Mouse (Mus musculus) spleen, adult 2 months (tissue): Measurements from ENCODE around the gene Lgi4. TPM values are rescaled to one million over a fixed set of nuclear protein-coding genes. Genes with fewer than 3 reads are reported as not detected.

Source experiments
- DNase-seq, 2 experiments: peaks; one replicate each; pipeline versions ENCODE4 v3.0.0 to v3.0.0-alpha.2; 2012 to 2021; ENCODE audit warnings: low spot score in 2 of 2, low read depth in 1 of 2
- H3K27ac ChIP-seq: fragments of 200-500 bp; 2 replicates; pipeline ENCODE4 v1.5.1; 2012; ENCODE audit warnings: low read length, inconsistent platforms; ENCODE audit not compliant: insufficient read depth
- H3K27me3 ChIP-seq: fragments of 200-500 bp; 2 replicates; pipeline ENCODE4 v1.6.1; 2012; ENCODE audit warnings: mild to moderate bottlenecking, moderate library complexity, low read length, inconsistent platforms; ENCODE audit not compliant: control insufficient read depth, insufficient read depth
- H3K36me3 ChIP-seq: fragments of 200-500 bp; 2 replicates; pipeline ENCODE4 v1.6.1; 2012; ENCODE audit warnings: mild to moderate bottlenecking, low read length, inconsistent platforms; ENCODE audit not compliant: control insufficient read depth, insufficient read depth
- H3K4me1 ChIP-seq: fragments of 200-500 bp; 2 replicates; pipeline ENCODE4 v1.6.1; 2011; ENCODE audit warnings: inconsistent platforms; ENCODE audit not compliant: control insufficient read depth, insufficient read depth, insufficient read length
- H3K4me3 ChIP-seq: fragments of 200-500 bp; 2 replicates; pipeline ENCODE4 v1.5.1; 2011; ENCODE audit warnings: mild to moderate bottlenecking, inconsistent platforms; ENCODE audit not compliant: insufficient read depth, insufficient read length; ENCODE audit errors: extremely low read depth
- CTCF ChIP-seq: fragments of 200-500 bp; IDR thresholded peaks from 2 replicates; pipeline ENCODE4 v1.5.1; 2011; ENCODE audit warnings: mild to moderate bottlenecking, inconsistent platforms; ENCODE audit not compliant: insufficient read depth, insufficient read length, insufficient replicate concordance; ENCODE audit errors: extremely low read depth
- POLR2A ChIP-seq: fragments of 200-500 bp; IDR thresholded peaks from 2 replicates; pipeline ENCODE4 v1.6.1; 2011; ENCODE audit warnings: low read depth, low read length, inconsistent platforms
- WGBS: fragments of 180-500 bp; shearing (Covaris S2); methylation state at CpG from one replicate; pipeline ENCODE4 v1.1.7; 2018; 5-methylcytosine and 5-hydroxymethylcytosine counted together
- polyA plus RNA-seq: library from polyadenylated mRNA; depleted of rRNA; stranded (reverse); fragments of >200 nt; gene quantifications from 2 replicates; pipeline ENCODE4 v1.2.3, GENCODE M21; 2012

Gene Lgi4
- polyA plus RNA-seq, 1 experiment, result 0.92 TPM

DNA sequence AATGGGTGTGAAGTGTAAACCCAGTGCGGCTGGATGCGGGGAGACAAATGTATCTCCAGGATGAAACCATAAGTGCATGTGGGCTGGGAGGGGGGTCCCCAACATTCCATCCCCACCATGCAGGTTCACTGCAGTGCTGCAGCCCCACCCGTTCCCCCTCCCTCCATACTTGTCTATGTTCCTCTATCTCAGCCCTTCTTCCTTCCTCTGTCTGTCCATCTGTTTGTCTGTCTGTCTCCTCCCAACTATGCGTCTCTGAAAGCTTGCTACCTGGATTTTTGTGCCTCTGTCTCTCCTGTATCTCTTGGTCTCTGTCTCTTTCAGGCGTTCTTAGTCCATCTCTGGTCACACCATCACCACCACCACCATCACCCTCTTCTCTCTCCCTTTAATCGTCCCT lies 8.7 kb upstream of the Lgi4 start:
- Histone ChIP-seq H3K4me1 (peaks cover 4% of the 10 kb centered on the region; the same call in 1 of the 2 replicates), H3K27ac (no peak overlapping the region), H3K4me3 (no peak overlapping the region), H3K36me3 (no peaks in the 10 kb centered on the region), H3K27me3 (peaks cover 18% of the 10 kb centered on the region)
- TF ChIP-seq POLR2A (no peak), CTCF (no peak)
- WGBS, result 10% methylated on average over 6 of the region's 6 CpGs
- DNase-seq, result no peak

DNA sequence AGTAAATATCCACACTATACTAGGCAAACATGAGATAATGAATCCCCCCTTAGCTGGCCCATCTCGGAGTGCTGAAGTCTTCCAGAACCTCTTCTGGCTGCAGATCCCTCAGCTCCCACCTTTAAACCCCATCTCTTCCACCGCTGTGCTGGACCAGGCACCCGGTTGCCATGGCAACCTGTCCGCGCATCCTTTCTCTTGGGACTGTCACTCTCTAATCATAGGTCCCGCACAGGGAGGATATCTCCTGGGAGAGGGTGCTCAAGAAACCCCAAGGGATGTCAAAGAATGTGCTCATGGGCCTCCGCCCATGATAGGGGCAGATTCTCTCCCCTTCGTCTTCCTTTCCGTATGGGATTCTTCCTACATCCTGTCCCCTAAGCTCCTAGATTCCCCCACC lies 8.2 kb upstream of the Lgi4 start:
- peaks cover 4% of the 10 kb centered on the region; the same call in 1 of the 2 replicates for H3K4me1 ChIP-seq
- no peak for DNase-seq
- H3K36me3 ChIP-seq, result no peaks in the 10 kb centered on the region
- no peak overlapping the region for H3K27ac ChIP-seq
- H3K4me3 ChIP-seq, result no peak overlapping the region
- WGBS, result 9% methylated on average over 9 of the region's 9 CpGs
- TF ChIP-seq CTCF, result no peak
- no peak for TF ChIP-seq POLR2A
- H3K27me3 ChIP-seq, result peaks cover 18% of the 10 kb centered on the region

DNA sequence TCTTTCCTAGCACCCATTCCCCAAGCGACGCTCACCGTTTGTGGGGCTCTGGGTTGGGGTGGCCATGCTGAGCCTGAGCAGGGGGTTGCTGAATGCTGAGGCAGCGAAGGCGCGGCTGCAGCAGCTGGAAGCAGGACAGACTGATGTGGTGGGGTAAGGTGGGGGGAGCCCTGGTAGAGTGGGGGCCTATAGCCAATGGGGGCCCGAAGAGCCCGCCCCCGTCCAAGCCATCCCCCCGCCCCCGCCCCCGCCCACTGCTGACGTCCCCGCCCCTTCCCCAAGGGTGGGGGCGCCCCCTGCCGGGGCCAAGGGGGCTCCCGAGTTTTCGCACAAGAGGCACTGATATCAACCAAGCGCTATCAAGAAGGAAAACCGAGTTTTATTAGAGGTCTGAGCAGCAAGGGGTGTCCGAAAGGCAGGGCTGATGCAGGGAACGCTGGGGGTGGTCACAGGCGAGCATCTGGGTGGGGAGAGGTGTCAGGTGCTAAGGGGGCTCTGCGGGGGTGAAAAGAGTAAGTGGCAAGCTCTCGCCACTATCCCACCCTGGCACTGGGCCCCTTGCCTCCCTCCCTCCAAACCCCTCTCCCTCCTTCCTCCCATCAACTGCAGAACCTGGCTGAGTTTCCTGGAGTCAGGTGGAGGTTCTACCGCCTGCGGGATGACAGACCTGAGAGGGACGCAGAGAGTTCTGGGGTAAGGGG lies 7.7 kb upstream of the Lgi4 start, which contains the start of gene Fxyd7:
Gene Fxyd7, minus strand, starts transcription at position 147 of the 701 bp plus-strand sequence.
- no peak within 1 kb of the TSS for H3K4me3 ChIP-seq
- no peak for DNase-seq
- TF ChIP-seq POLR2A, result no peak
- no peak for TF ChIP-seq CTCF
- peaks cover 18% of the 10 kb centered on the region for H3K27me3 ChIP-seq
- H3K27ac ChIP-seq, result no peak within 1 kb of the TSS
- H3K36me3 ChIP-seq, result no peaks in the 10 kb centered on the region
- 7% methylated on average over 26 of the region's 28 CpGs for WGBS
- H3K4me1 ChIP-seq, result peaks cover 4% of the 10 kb centered on the region; the same call in 1 of the 2 replicates

DNA sequence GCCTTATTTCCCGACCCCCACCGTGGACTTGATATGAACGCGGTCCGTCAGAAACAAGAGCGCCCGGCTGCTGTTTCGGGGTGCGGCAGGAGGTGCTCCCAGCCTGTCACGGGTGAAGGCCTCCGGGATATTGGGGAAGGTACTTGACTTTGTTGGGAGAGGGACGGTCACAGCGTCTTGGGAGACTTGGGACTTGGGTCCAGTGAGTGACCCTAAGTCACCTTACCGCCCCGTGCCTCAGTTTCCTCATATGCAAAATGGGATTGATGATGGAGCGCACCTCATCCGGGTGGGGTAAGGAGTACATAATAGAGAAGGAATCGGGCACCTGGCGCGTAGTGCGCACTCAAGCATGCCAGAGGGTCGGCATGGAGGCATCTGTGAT lies 6.9 kb upstream of the Lgi4 start:
- peaks cover 18% of the 10 kb centered on the region for H3K27me3 ChIP-seq
- peaks cover 4% of the 10 kb centered on the region; the same call in 1 of the 2 replicates for H3K4me1 ChIP-seq
- TF ChIP-seq CTCF (no peak), POLR2A (no peak)
- peak overlapping the region; percentile 16; the same call in 1 of the 2 replicates for H3K4me3 ChIP-seq
- H3K27ac ChIP-seq, result no peak overlapping the region
- no peak for DNase-seq
- no peaks in the 10 kb centered on the region for H3K36me3 ChIP-seq
- WGBS, result 11% methylated on average over 22 of the region's 22 CpGs

DNA sequence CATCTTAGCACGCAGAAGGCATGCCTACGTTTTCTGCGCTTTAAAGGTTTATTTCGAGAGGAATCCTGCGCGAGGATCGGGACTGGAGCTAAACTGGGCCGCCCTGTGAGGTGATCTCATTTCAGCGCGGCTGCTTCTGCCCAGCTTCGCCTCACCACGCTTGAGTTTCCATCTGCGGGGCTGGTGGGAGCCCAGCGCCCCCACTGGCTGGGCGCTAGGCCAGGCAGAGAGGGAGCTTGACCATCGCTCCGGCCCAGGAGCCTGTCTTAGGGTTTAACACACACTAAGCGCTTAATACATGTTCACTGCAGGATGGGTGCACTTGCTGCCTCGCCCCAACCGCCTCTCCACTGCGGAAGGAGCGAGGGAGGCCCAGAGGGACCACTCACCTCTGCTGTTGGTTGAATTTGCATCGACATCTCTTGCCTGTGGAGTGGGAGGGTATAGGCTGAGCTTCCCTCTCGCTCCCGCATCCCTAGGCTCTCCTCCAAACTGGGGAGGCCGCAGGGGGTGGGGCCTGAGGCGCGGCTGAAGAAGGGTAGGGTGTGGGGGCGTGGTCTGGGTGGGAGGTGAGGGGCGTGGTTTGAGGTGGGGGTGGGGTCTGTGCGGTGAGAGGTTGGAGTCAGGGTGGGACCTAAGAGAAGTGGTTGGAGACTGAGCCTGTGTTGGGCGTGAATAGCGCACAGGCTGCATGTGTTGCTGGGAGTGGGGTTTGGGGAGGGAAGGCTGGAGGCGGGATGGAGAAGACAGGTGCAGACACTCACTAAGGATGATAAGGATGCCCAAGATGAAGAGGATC lies 6.3 kb upstream of the Lgi4 start:
- no peak for DNase-seq
- Histone ChIP-seq H3K4me3 (peak overlapping the region; percentile 16; the same call in 1 of the 2 replicates), H3K27me3 (peaks cover 18% of the 10 kb centered on the region), H3K36me3 (no peaks in the 10 kb centered on the region), H3K4me1 (peaks cover 4% of the 10 kb centered on the region; the same call in 1 of the 2 replicates), H3K27ac (no peak overlapping the region)
- WGBS, result 11% methylated on average over 34 of the region's 34 CpGs
- TF ChIP-seq CTCF (no peak), POLR2A (no peak)

DNA sequence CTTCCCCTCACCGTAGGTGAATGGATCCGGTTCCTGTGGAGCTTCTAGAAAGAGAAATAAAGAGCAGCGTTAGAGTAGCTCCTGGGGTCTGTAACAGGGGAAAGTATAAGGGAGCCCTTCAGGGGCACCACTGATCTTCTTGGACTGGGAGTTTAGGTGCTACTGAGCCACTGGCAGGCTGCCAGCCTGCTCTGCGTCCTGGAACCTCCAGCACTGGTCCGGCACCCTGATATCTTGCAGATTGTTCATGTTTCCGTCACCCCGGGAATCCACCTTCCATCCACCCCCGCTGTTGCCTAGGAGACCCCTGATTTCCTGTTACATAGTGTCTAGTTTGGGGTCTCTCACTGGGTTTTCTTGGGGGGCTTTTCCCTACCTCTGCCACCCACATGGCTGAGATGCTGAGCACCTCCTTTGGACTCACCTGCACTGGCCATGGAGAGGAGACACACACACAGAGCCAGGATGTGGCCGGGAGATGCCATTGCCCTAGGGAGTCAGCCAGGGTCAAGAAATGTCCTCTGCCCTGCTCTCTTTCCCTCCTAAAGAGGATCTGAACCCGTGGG lies 5.2 kb upstream of the Lgi4 start:
- TF ChIP-seq POLR2A (no peak), CTCF (no peak)
- no peaks in the 10 kb centered on the region for H3K36me3 ChIP-seq
- peaks cover 4% of the 10 kb centered on the region; the same call in 1 of the 2 replicates for H3K4me1 ChIP-seq
- 76% methylated on average over 10 of the region's 10 CpGs for WGBS
- H3K4me3 ChIP-seq, result no peak overlapping the region
- DNase-seq, result no peak
- H3K27ac ChIP-seq, result no peak overlapping the region
- peaks cover 18% of the 10 kb centered on the region for H3K27me3 ChIP-seq
